Mouse (Mus musculus) C2C12 (cell line): ENCODE data around the gene Olfr318. TPM values are rescaled to one million over a fixed set of nuclear protein-coding genes. Genes with fewer than 3 reads are reported as not detected.
"Not testable (repeated sequence)": the region's sequence is repeated elsewhere in the genome, so short reads cannot be mapped to it uniquely, and the experiment has no call there.

Experiments
- H3K27me3 ChIP-seq: one replicate; pipeline ENCODE4 v1.6.1; 2011; ENCODE audit not compliant: control insufficient read depth, insufficient read depth, insufficient read length
- H3K36me3 ChIP-seq: one replicate; pipeline ENCODE4 v1.6.1; 2011; ENCODE audit not compliant: control insufficient read depth, insufficient read depth
- H3K4me3 ChIP-seq: one replicate; pipeline ENCODE4 v1.5.1; 2011; ENCODE audit warnings: mild to moderate bottlenecking, control low read depth; ENCODE audit not compliant: poor library complexity, insufficient read depth, severe bottlenecking
- H3K79me2 ChIP-seq: one replicate; pipeline ENCODE4 v1.6.1; 2011; ENCODE audit not compliant: control insufficient read depth, insufficient read depth
- H3K79me3 ChIP-seq: one replicate; pipeline ENCODE4 v1.6.1; 2011; ENCODE audit warnings: low read depth, control low read depth
- H3ac ChIP-seq: one replicate; pipeline ENCODE3; 2011; ENCODE audit warnings: low read depth; ENCODE audit not compliant: control insufficient read depth, insufficient read length
- CEBPB ChIP-seq: IDR thresholded peaks from one replicate; pipeline ENCODE4 v1.6.1; 2011; ENCODE audit warnings: low read depth, mild to moderate bottlenecking, control low read depth, moderate library complexity
- CTCF ChIP-seq: IDR thresholded peaks from one replicate; pipeline ENCODE4 v1.5.1; 2011; ENCODE audit not compliant: control insufficient read depth, insufficient read depth, insufficient read length
- FOSL1 ChIP-seq: IDR thresholded peaks from one replicate; pipeline ENCODE4 v1.8.0; 2011; ENCODE audit warnings: mild to moderate bottlenecking, low read length; ENCODE audit not compliant: poor library complexity, insufficient read depth, severe bottlenecking
- MAX ChIP-seq: IDR thresholded peaks from one replicate; pipeline ENCODE4 v1.6.1; 2011; ENCODE audit warnings: mild to moderate bottlenecking, control low read depth
- MYOD1 ChIP-seq: IDR thresholded peaks from one replicate; pipeline ENCODE4 v1.6.1; 2011; ENCODE audit warnings: low read depth; ENCODE audit not compliant: control insufficient read depth, insufficient read length
- MYOG ChIP-seq: IDR thresholded peaks from one replicate; pipeline ENCODE4 v1.6.1; 2011; ENCODE audit not compliant: control insufficient read depth, insufficient read length; ENCODE audit errors: extremely low read depth
- USF1 ChIP-seq: IDR thresholded peaks from one replicate; pipeline ENCODE4 v1.6.1; 2011; ENCODE audit warnings: low read depth, mild to moderate bottlenecking, control low read depth, moderate library complexity
- polyA plus RNA-seq: library from polyadenylated mRNA; unstranded; fragments of >200 nt; fragmentation: generic; extraction: Trizol; gene quantifications from one replicate; pipeline ENCODE4 v1.2.1, GENCODE M21; 2012; ENCODE audit warnings: missing spikeins

Olfr318 gene
- polyA plus RNA-seq, 1 experiment = not detected

DNA sequence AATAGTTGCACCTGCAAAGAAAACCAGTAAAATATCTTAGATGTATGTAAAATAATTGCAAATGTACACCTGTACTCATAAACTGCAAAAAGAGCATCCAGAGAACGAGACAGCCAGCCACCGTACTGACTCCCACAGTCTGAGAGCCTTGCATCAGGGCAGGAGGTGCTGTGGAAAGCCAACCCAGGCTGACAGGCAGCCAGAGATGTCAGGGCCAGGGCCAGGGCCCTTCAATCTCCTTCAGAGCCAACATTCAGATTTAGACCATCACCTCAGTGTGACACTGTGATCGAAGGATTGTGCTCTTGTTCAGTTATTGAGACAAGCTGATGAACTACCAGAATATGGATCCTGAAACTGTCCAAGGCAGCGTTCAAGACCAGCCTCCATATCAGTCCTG, 4.1 kb downstream of the Olfr318 start:
- Histone ChIP-seq H3K36me3 (no peaks in the 10 kb centered on the region), H3K79me2 (no peaks in the 10 kb centered on the region), H3K27me3 (no peaks in the 10 kb centered on the region), H3ac (no peak overlapping the region), H3K79me3 (no peaks in the 10 kb centered on the region), H3K4me3 (no peak overlapping the region)
- no peak for TF ChIP-seq CTCF
- TF ChIP-seq CEBPB = no peak
- no peak for TF ChIP-seq MAX
- no peak for TF ChIP-seq MYOG
- TF ChIP-seq MYOD1 = no peak
- TF ChIP-seq FOSL1 = no peak
- TF ChIP-seq USF1 = no peak

DNA sequence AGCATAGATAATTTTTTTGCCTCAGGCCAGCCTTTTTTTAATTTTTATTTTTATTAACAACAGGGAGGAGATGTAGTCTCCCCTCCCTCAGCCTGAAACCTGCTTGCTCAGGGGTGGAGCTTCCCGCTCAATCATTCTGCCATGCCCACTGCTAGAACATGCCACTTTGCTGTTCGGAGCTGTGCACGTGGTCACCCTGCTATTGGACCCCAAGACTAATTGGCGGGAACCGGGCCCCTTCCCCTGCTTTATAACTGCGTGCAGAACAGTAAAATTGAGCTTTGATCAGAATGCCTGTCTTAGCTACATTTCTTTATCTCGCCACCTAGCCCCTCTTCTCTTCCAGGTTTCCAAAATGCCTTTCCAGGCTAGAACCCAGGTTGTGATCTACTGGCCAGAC, 6.1 kb downstream of the Olfr318 start:
- not testable (repeated sequence) for H3K36me3 ChIP-seq, H3K79me2 ChIP-seq, H3K79me3 ChIP-seq, H3K27me3 ChIP-seq, H3ac ChIP-seq, H3K4me3 ChIP-seq

- TF ChIP-seq FOSL1 = no peak
- no peak for TF ChIP-seq MAX
- TF ChIP-seq CEBPB = no peak
- no peak for TF ChIP-seq MYOG
- no peak for TF ChIP-seq CTCF
- no peak for TF ChIP-seq USF1
- H3K4me3 ChIP-seq = no peak overlapping the region
- H3K79me2 ChIP-seq = no peaks in the 10 kb centered on the region
- no peak overlapping the region for H3ac ChIP-seq
- H3K27me3 ChIP-seq = no peaks in the 10 kb centered on the region
- H3K79me3 ChIP-seq = no peaks in the 10 kb centered on the region
- H3K36me3 ChIP-seq = no peaks in the 10 kb centered on the region
Measured at GRCm38 (mm10) chr11:58709086-58709485, 14.7 kb downstream of the Olfr318 start.

DNA sequence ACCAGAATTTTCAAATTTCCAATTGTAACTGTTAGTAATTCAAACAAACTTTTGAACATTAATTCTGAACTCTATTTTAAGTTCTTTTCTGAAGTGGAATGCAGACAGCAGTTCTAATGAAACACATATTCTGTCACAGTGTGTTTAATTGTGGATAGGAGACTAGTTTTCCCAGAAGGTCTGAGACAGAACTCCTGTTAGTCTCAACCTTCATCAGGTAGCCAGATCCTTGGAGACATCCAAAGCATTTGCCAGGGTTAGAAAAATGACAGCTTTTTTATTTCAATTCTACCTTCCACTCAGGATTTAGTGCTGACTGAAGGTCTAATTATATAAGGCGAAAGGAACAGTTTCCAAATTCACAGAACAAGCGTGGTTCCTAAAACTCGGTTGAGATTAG, 25.0 kb downstream of the Olfr318 start, which contains the start of gene Olfr319:
Gene Olfr319, plus strand, starts transcription at position 301 of the 400 bp plus-strand sequence.
- H3K27me3 ChIP-seq = no peaks in the 10 kb centered on the region
- H3K36me3 ChIP-seq = no peaks in the 10 kb centered on the region
- no peak within 1 kb of the TSS for H3ac ChIP-seq
- H3K4me3 ChIP-seq = no peak within 1 kb of the TSS
- no peaks in the 10 kb centered on the region for H3K79me3 ChIP-seq
- TF ChIP-seq FOSL1 (no peak), CTCF (no peak), USF1 (no peak), MAX (no peak), CEBPB (no peak), MYOG (no peak), MYOD1 (no peak)
- H3K79me2 ChIP-seq = no peaks in the 10 kb centered on the region

- Histone ChIP-seq H3K79me3 (no peaks in the 10 kb centered on the region), H3ac (no peak within 1 kb of the TSS), H3K27me3 (no peaks in the 10 kb centered on the region), H3K4me3 (no peak within 1 kb of the TSS), H3K36me3 (no peaks in the 10 kb centered on the region), H3K79me2 (no peaks in the 10 kb centered on the region)
- TF ChIP-seq MYOD1 = no peak
- TF ChIP-seq CEBPB = no peak
- TF ChIP-seq MAX = no peak
- TF ChIP-seq CTCF = no peak
- TF ChIP-seq MYOG = no peak
- TF ChIP-seq FOSL1 = no peak
- TF ChIP-seq USF1 = no peak
Measured at GRCm38 (mm10) chr11:58680799-58681198, 43.0 kb downstream of the Olfr318 start, which contains the start of gene Olfr320. Gene Olfr320 (plus strand): TSS chr11:58681099.

DNA sequence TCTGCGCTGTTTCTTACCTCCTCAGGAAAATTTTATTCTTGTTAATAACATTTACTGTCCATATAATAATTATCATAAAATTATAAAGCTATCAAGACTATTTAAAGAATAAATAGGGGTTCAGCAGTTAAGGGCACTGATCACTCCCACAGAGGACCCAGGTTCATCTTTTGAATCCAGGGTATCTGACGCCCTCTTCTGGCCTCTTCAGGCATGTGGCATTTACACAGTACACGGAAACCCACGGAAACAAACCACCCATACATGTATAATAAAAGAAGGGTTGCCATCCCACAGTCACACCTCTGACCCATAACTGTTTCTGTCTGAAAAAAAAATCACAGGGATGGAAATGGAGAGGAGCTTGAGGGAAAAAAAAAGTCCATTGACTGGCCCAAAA, 52.0 kb downstream of the Olfr318 start:
- no peaks in the 10 kb centered on the region for H3K79me3 ChIP-seq
- no peak overlapping the region for H3ac ChIP-seq
- no peaks in the 10 kb centered on the region for H3K79me2 ChIP-seq
- H3K4me3 ChIP-seq = no peak overlapping the region
- TF ChIP-seq MAX = no peak
- no peak for TF ChIP-seq MYOD1
- H3K27me3 ChIP-seq = no peaks in the 10 kb centered on the region
- H3K36me3 ChIP-seq = no peaks in the 10 kb centered on the region

DNA sequence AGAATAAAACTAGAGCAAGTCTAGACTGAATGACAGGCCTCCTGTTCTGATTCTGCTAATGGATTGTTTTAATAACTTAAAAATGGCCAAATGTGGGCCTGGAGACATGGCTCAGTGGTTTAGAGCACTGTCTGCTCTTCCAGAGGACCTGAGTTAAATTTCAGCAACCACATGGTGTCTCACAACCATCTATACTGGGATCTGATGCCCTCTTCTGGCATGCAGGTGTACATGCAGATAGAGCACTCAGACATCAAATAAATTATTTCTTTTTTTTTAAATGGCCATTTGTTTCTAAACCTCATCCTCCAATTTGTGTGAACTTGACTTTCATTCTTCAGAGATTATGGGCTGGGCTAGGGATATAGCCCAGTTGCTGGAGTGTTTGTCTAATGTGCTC, 54.6 kb downstream of the Olfr318 start:
- no peaks in the 10 kb centered on the region for H3K79me3 ChIP-seq

More for the DNA sequence above, 54.6 kb downstream of the Olfr318 start:
- TF ChIP-seq MYOG (no peak), CTCF (no peak), USF1 (no peak), CEBPB (no peak), MYOD1 (no peak), FOSL1 (no peak), MAX (no peak)
- H3K27me3 ChIP-seq = no peaks in the 10 kb centered on the region
- no peak overlapping the region for H3ac ChIP-seq
- no peaks in the 10 kb centered on the region for H3K79me2 ChIP-seq
- H3K4me3 ChIP-seq = no peak overlapping the region
- H3K36me3 ChIP-seq = no peaks in the 10 kb centered on the region
